Mouse (Mus musculus): Measurements from ENCODE around the gene Itga5. TPM values are rescaled to one million over a fixed set of nuclear protein-coding genes. Genes with fewer than 3 reads are reported as not detected.

Gene Itga5
- total and polyA plus RNA-seq, 2 experiments = 3.0 to 28.1 TPM

GRCm38 (mm10) chr15:103321076-103321475 lies 45.5 kb downstream of the Itga5 start:
- no peak for DNase-seq (ENCODE audit: extremely low read depth, low read depth, low spot score)
- Histone ChIP-seq H3K4me1 (ENCODE audit: control insufficient read depth, insufficient read depth, low read length) (peaks cover 5% of the 10 kb centered on the region), H3K9ac (ENCODE audit: low read depth, low read length) (no peak overlapping the region), H3K4me3 (ENCODE audit: insufficient read depth, low read depth, low read length) (no peak overlapping the region), H3K79me2 (ENCODE audit: control insufficient read depth, insufficient read depth, low read length) (no peaks in the 10 kb centered on the region), H3K27ac (replicated peaks; ENCODE audit: insufficient read depth, low read depth, low read length) (no peak overlapping the region), H3K36me3 (ENCODE audit: control insufficient read depth, insufficient read depth, low read length) (no peaks in the 10 kb centered on the region), H3K27me3 (ENCODE audit: control insufficient read depth, insufficient read depth, low read length) (no peaks in the 10 kb centered on the region)
- whole genome bisulfite sequencing = 88% methylated on average over 1 of the region's 1 CpGs
- no peak for TF ChIP-seq POLR2A (IDR thresholded peaks at IDR 0.05; ENCODE audit: extremely low read depth, insufficient read depth, low read length)
- peak; percentile 58 for TF ChIP-seq CTCF (IDR thresholded peaks at IDR 0.05; ENCODE audit: low read depth, low read length)

- Histone ChIP-seq H3K27me3 (ENCODE audit: control insufficient read depth, insufficient read depth, low read length) (no peaks in the 10 kb centered on the region), H3K27ac (replicated peaks; ENCODE audit: insufficient read depth, low read depth, low read length) (no peak overlapping the region), H3K4me3 (ENCODE audit: insufficient read depth, low read depth, low read length) (no peak overlapping the region), H3K79me2 (ENCODE audit: control insufficient read depth, insufficient read depth, low read length) (no peaks in the 10 kb centered on the region), H3K9ac (ENCODE audit: low read depth, low read length) (no peak overlapping the region), H3K4me1 (ENCODE audit: control insufficient read depth, insufficient read depth, low read length) (peaks cover 8% of the 10 kb centered on the region), H3K36me3 (ENCODE audit: control insufficient read depth, insufficient read depth, low read length) (no peaks in the 10 kb centered on the region)
- 84% methylated on average over 3 of the region's 3 CpGs for WGBS
- no peak for DNase-seq (ENCODE audit: extremely low read depth, low read depth, low spot score)
- no peak for TF ChIP-seq CTCF (IDR thresholded peaks at IDR 0.05; ENCODE audit: low read depth, low read length)
- TF ChIP-seq POLR2A (IDR thresholded peaks at IDR 0.05; ENCODE audit: extremely low read depth, insufficient read depth, low read length) = no peak
Measured at GRCm38 (mm10) chr15:103318201-103318816, 48.3 kb downstream of the Itga5 start.

GRCm38 (mm10) chr15:103317731-103318130 lies 48.8 kb downstream of the Itga5 start:
- WGBS = 92% methylated on average over 8 of the region's 8 CpGs
- no peaks in the 10 kb centered on the region for H3K79me2 ChIP-seq (ENCODE audit: control insufficient read depth, insufficient read depth, low read length)
- H3K27me3 ChIP-seq (ENCODE audit: control insufficient read depth, insufficient read depth, low read length) = no peaks in the 10 kb centered on the region
- no peak for TF ChIP-seq CTCF (IDR thresholded peaks at IDR 0.05; ENCODE audit: low read depth, low read length)
- TF ChIP-seq POLR2A (IDR thresholded peaks at IDR 0.05; ENCODE audit: extremely low read depth, insufficient read depth, low read length) = no peak
- peaks cover 6% of the 10 kb centered on the region for H3K4me1 ChIP-seq (ENCODE audit: control insufficient read depth, insufficient read depth, low read length)
- no peak for DNase-seq (ENCODE audit: extremely low read depth, low read depth, low spot score)
- H3K9ac ChIP-seq (ENCODE audit: low read depth, low read length) = no peak overlapping the region
- no peak overlapping the region for H3K4me3 ChIP-seq (ENCODE audit: insufficient read depth, low read depth, low read length)
- no peak overlapping the region for H3K27ac ChIP-seq (replicated peaks; ENCODE audit: insufficient read depth, low read depth, low read length)
- H3K36me3 ChIP-seq (ENCODE audit: control insufficient read depth, insufficient read depth, low read length) = no peaks in the 10 kb centered on the region

GRCm38 (mm10) chr15:103317120-103317519 lies 49.4 kb downstream of the Itga5 start:
- Histone ChIP-seq H3K27ac (replicated peaks; ENCODE audit: insufficient read depth, low read depth, low read length) (no peak overlapping the region), H3K4me3 (ENCODE audit: insufficient read depth, low read depth, low read length) (no peak overlapping the region), H3K9ac (ENCODE audit: low read depth, low read length) (no peak overlapping the region), H3K27me3 (ENCODE audit: control insufficient read depth, insufficient read depth, low read length) (no peaks in the 10 kb centered on the region), H3K4me1 (ENCODE audit: control insufficient read depth, insufficient read depth, low read length) (peaks cover 4% of the 10 kb centered on the region), H3K36me3 (ENCODE audit: control insufficient read depth, insufficient read depth, low read length) (no peaks in the 10 kb centered on the region), H3K79me2 (ENCODE audit: control insufficient read depth, insufficient read depth, low read length) (no peaks in the 10 kb centered on the region)
- TF ChIP-seq CTCF (IDR thresholded peaks at IDR 0.05; ENCODE audit: low read depth, low read length) = no peak
- no peak for DNase-seq (ENCODE audit: extremely low read depth, low read depth, low spot score)

GRCm38 (mm10) chr15:103315979-103316776 lies 50.4 kb downstream of the Itga5 start:
- Histone ChIP-seq H3K36me3 (ENCODE audit: control insufficient read depth, insufficient read depth, low read length) (no peaks in the 10 kb centered on the region), H3K4me1 (ENCODE audit: control insufficient read depth, insufficient read depth, low read length) (peaks cover 4% of the 10 kb centered on the region), H3K79me2 (ENCODE audit: control insufficient read depth, insufficient read depth, low read length) (no peaks in the 10 kb centered on the region), H3K27me3 (ENCODE audit: control insufficient read depth, insufficient read depth, low read length) (no peaks in the 10 kb centered on the region), H3K9ac (ENCODE audit: low read depth, low read length) (no peak overlapping the region), H3K27ac (replicated peaks; ENCODE audit: insufficient read depth, low read depth, low read length) (no peak overlapping the region), H3K4me3 (ENCODE audit: insufficient read depth, low read depth, low read length) (no peak overlapping the region)
- no peak for DNase-seq (ENCODE audit: extremely low read depth, low read depth, low spot score)
- 66% methylated on average over 10 of the region's 10 CpGs for WGBS
- no peak for TF ChIP-seq CTCF (IDR thresholded peaks at IDR 0.05; ENCODE audit: low read depth, low read length)
- no peak for TF ChIP-seq POLR2A (IDR thresholded peaks at IDR 0.05; ENCODE audit: extremely low read depth, insufficient read depth, low read length)

GRCm38 (mm10) chr15:103315011-103315502 lies 51.5 kb downstream of the Itga5 start:
- H3K4me1 ChIP-seq (ENCODE audit: control insufficient read depth, insufficient read depth, low read length) = peaks cover 4% of the 10 kb centered on the region
- H3K36me3 ChIP-seq (ENCODE audit: control insufficient read depth, insufficient read depth, low read length) = no peaks in the 10 kb centered on the region
- H3K79me2 ChIP-seq (ENCODE audit: control insufficient read depth, insufficient read depth, low read length) = no peaks in the 10 kb centered on the region
- H3K9ac ChIP-seq (ENCODE audit: low read depth, low read length) = no peak overlapping the region; the same call in 1 of the 2 replicates
- no peaks in the 10 kb centered on the region for H3K27me3 ChIP-seq (ENCODE audit: control insufficient read depth, insufficient read depth, low read length)
- TF ChIP-seq POLR2A (IDR thresholded peaks at IDR 0.05; ENCODE audit: extremely low read depth, insufficient read depth, low read length) (no peak), CTCF (IDR thresholded peaks at IDR 0.05; ENCODE audit: low read depth, low read length) (peak; percentile 85)
- no peak overlapping the region for H3K27ac ChIP-seq (replicated peaks; ENCODE audit: insufficient read depth, low read depth, low read length)
- peak; percentile 31 for DNase-seq (ENCODE audit: extremely low read depth, low read depth, low spot score)
- no peak overlapping the region for H3K4me3 ChIP-seq (ENCODE audit: insufficient read depth, low read depth, low read length)
- WGBS = 45% methylated on average over 18 of the region's 18 CpGs
